Mouse (Mus musculus): ENCODE data around the gene Slc26a1. TPM values are rescaled to one million over a fixed set of nuclear protein-coding genes. Genes with fewer than 3 reads are reported as not detected.

The Slc26a1 gene
- polyA plus RNA-seq (2011; ENCODE audit: insufficient read depth, insufficient read length, low replicate concordance, missing spikeins), result 1.8 and 2.2 TPM in 2 replicates

- no peak for TF ChIP-seq CTCF (IDR thresholded peaks at IDR 0.05; ENCODE audit: control insufficient read depth, insufficient read depth, low read length)
- no peak for TF ChIP-seq POLR2A (IDR thresholded peaks at IDR 0.05; ENCODE audit: borderline replicate concordance, control insufficient read depth, low read depth, low read length)
- no peak within 1 kb of the TSS for H3K4me3 ChIP-seq (replicated peaks; ENCODE audit: control insufficient read depth, low read depth, low read length)
- peak within 1 kb of the TSS; percentile 49 for H3K27ac ChIP-seq (ENCODE audit: control insufficient read depth, insufficient read depth, low read depth, low read length, poor library complexity)
- WGBS, result 68% methylated on average over 9 of the region's 9 CpGs
- H3K4me1 ChIP-seq (ENCODE audit: control insufficient read depth, insufficient read depth, low read length), result peaks cover 1% of the 10 kb centered on the region
Measured at GRCm38 (mm10) chr5:108675251-108675816, at the start of gene Slc26a1. Gene Slc26a1, minus strand, starts transcription at chr5:108675569.

GRCm38 (mm10) chr5:108724006-108724405, 48.6 kb upstream of the Slc26a1 start:
- Histone ChIP-seq H3K4me1 (ENCODE audit: control insufficient read depth, insufficient read depth, low read length) (no peaks in the 10 kb centered on the region), H3K27ac (ENCODE audit: control insufficient read depth, insufficient read depth, low read depth, low read length, poor library complexity) (no peak overlapping the region), H3K4me3 (replicated peaks; ENCODE audit: control insufficient read depth, low read depth, low read length) (no peak overlapping the region)
- WGBS, result 44% methylated on average over 2 of the region's 2 CpGs
- TF ChIP-seq POLR2A (IDR thresholded peaks at IDR 0.05; ENCODE audit: borderline replicate concordance, control insufficient read depth, low read depth, low read length) (no peak), CTCF (IDR thresholded peaks at IDR 0.05; ENCODE audit: control insufficient read depth, insufficient read depth, low read length) (no peak)

- 63% methylated on average over 7 of the region's 7 CpGs for WGBS
- no peak overlapping the region for H3K4me3 ChIP-seq (replicated peaks; ENCODE audit: control insufficient read depth, low read depth, low read length)
- H3K27ac ChIP-seq (ENCODE audit: control insufficient read depth, insufficient read depth, low read depth, low read length, poor library complexity), result no peak overlapping the region
- H3K4me1 ChIP-seq (ENCODE audit: control insufficient read depth, insufficient read depth, low read length), result no peaks in the 10 kb centered on the region
- TF ChIP-seq POLR2A (IDR thresholded peaks at IDR 0.05; ENCODE audit: borderline replicate concordance, control insufficient read depth, low read depth, low read length) (no peak), CTCF (IDR thresholded peaks at IDR 0.05; ENCODE audit: control insufficient read depth, insufficient read depth, low read length) (no peak)
Measured at GRCm38 (mm10) chr5:108719761-108720160, 44.4 kb upstream of the Slc26a1 start.

- Histone ChIP-seq H3K27ac (ENCODE audit: control insufficient read depth, insufficient read depth, low read depth, low read length, poor library complexity) (no peak overlapping the region), H3K4me3 (replicated peaks; ENCODE audit: control insufficient read depth, low read depth, low read length) (no peak overlapping the region), H3K4me1 (ENCODE audit: control insufficient read depth, insufficient read depth, low read length) (no peaks in the 10 kb centered on the region)
- TF ChIP-seq POLR2A (IDR thresholded peaks at IDR 0.05; ENCODE audit: borderline replicate concordance, control insufficient read depth, low read depth, low read length) (no peak), CTCF (IDR thresholded peaks at IDR 0.05; ENCODE audit: control insufficient read depth, insufficient read depth, low read length) (no peak)
- 74% methylated on average over 4 of the region's 4 CpGs for WGBS
Measured at GRCm38 (mm10) chr5:108718051-108718450, 42.7 kb upstream of the Slc26a1 start.

GRCm38 (mm10) chr5:108715974-108716373, 40.6 kb upstream of the Slc26a1 start:
- TF ChIP-seq POLR2A (IDR thresholded peaks at IDR 0.05; ENCODE audit: borderline replicate concordance, control insufficient read depth, low read depth, low read length) (no peak), CTCF (IDR thresholded peaks at IDR 0.05; ENCODE audit: control insufficient read depth, insufficient read depth, low read length) (no peak)
- no peak overlapping the region for H3K27ac ChIP-seq (ENCODE audit: control insufficient read depth, insufficient read depth, low read depth, low read length, poor library complexity)
- 83% methylated on average over 1 of the region's 1 CpGs for WGBS
- H3K4me1 ChIP-seq (ENCODE audit: control insufficient read depth, insufficient read depth, low read length), result no peaks in the 10 kb centered on the region
- H3K4me3 ChIP-seq (replicated peaks; ENCODE audit: control insufficient read depth, low read depth, low read length), result no peak overlapping the region

GRCm38 (mm10) chr5:108714149-108714548, 38.8 kb upstream of the Slc26a1 start:
- no peak for TF ChIP-seq POLR2A (IDR thresholded peaks at IDR 0.05; ENCODE audit: borderline replicate concordance, control insufficient read depth, low read depth, low read length)
- 61% methylated on average over 6 of the region's 6 CpGs for WGBS
- H3K27ac ChIP-seq (ENCODE audit: control insufficient read depth, insufficient read depth, low read depth, low read length, poor library complexity), result no peak overlapping the region
- no peaks in the 10 kb centered on the region for H3K4me1 ChIP-seq (ENCODE audit: control insufficient read depth, insufficient read depth, low read length)
- no peak overlapping the region for H3K4me3 ChIP-seq (replicated peaks; ENCODE audit: control insufficient read depth, low read depth, low read length)

GRCm38 (mm10) chr5:108713691-108714090, 38.3 kb upstream of the Slc26a1 start:
- TF ChIP-seq CTCF (IDR thresholded peaks at IDR 0.05; ENCODE audit: control insufficient read depth, insufficient read depth, low read length), result no peak
- no peak for TF ChIP-seq POLR2A (IDR thresholded peaks at IDR 0.05; ENCODE audit: borderline replicate concordance, control insufficient read depth, low read depth, low read length)
- Histone ChIP-seq H3K4me1 (ENCODE audit: control insufficient read depth, insufficient read depth, low read length) (peaks cover 2% of the 10 kb centered on the region), H3K4me3 (replicated peaks; ENCODE audit: control insufficient read depth, low read depth, low read length) (no peak overlapping the region), H3K27ac (ENCODE audit: control insufficient read depth, insufficient read depth, low read depth, low read length, poor library complexity) (no peak overlapping the region)

- WGBS, result 91% methylated on average over 2 of the region's 2 CpGs
- TF ChIP-seq CTCF (IDR thresholded peaks at IDR 0.05; ENCODE audit: control insufficient read depth, insufficient read depth, low read length) (no peak), POLR2A (IDR thresholded peaks at IDR 0.05; ENCODE audit: borderline replicate concordance, control insufficient read depth, low read depth, low read length) (no peak)
- no peak overlapping the region for H3K27ac ChIP-seq (ENCODE audit: control insufficient read depth, insufficient read depth, low read depth, low read length, poor library complexity)
- H3K4me3 ChIP-seq (replicated peaks; ENCODE audit: control insufficient read depth, low read depth, low read length), result no peak overlapping the region
- peaks cover 2% of the 10 kb centered on the region for H3K4me1 ChIP-seq (ENCODE audit: control insufficient read depth, insufficient read depth, low read length)
Measured at GRCm38 (mm10) chr5:108713096-108713495, 37.7 kb upstream of the Slc26a1 start.

GRCm38 (mm10) chr5:108711968-108712367, 36.6 kb upstream of the Slc26a1 start:
- TF ChIP-seq CTCF (IDR thresholded peaks at IDR 0.05; ENCODE audit: control insufficient read depth, insufficient read depth, low read length), result no peak
- TF ChIP-seq POLR2A (IDR thresholded peaks at IDR 0.05; ENCODE audit: borderline replicate concordance, control insufficient read depth, low read depth, low read length), result no peak
- peaks cover 2% of the 10 kb centered on the region for H3K4me1 ChIP-seq (ENCODE audit: control insufficient read depth, insufficient read depth, low read length)
- 74% methylated on average over 6 of the region's 6 CpGs for WGBS
- no peak overlapping the region for H3K4me3 ChIP-seq (replicated peaks; ENCODE audit: control insufficient read depth, low read depth, low read length)
- no peak overlapping the region for H3K27ac ChIP-seq (ENCODE audit: control insufficient read depth, insufficient read depth, low read depth, low read length, poor library complexity)
